Mouse (Mus musculus) myocyte (in vitro differentiated cells): ENCODE results near the gene Elf3. TPM values are rescaled to one million over a fixed set of nuclear protein-coding genes. Genes with fewer than 3 reads are reported as not detected.

ENCODE experiments used
- H3K27me3 ChIP-seq: one replicate; pipeline ENCODE4 v1.6.1; 2011; ENCODE audit not compliant: control insufficient read depth, insufficient read depth, insufficient read length
- H3K36me3 ChIP-seq: one replicate; pipeline ENCODE4 v1.6.1; 2011; ENCODE audit not compliant: control insufficient read depth, insufficient read depth
- H3K4me2 ChIP-seq: one replicate; pipeline ENCODE4 v1.6.1; 2011; ENCODE audit warnings: low read depth, control low read depth
- H3K4me3 ChIP-seq: one replicate; pipeline ENCODE4 v1.5.1; 2011; ENCODE audit warnings: mild to moderate bottlenecking, control low read depth, moderate library complexity
- H3K79me2 ChIP-seq: one replicate; pipeline ENCODE4 v1.6.1; 2011; ENCODE audit not compliant: control insufficient read depth, insufficient read depth
- H3ac ChIP-seq: one replicate; pipeline ENCODE4 v1.6.1; 2011; ENCODE audit not compliant: control insufficient read depth, insufficient read length
- MAX ChIP-seq: IDR thresholded peaks from one replicate; pipeline ENCODE4 v1.6.1; 2011; ENCODE audit warnings: low read depth, mild to moderate bottlenecking, control low read depth
- REST ChIP-seq: IDR thresholded peaks from one replicate; pipeline ENCODE4 v1.6.1; 2011; ENCODE audit warnings: mild to moderate bottlenecking, control low read depth, moderate library complexity; ENCODE audit not compliant: insufficient read depth, insufficient read length
- SRF ChIP-seq: IDR thresholded peaks from one replicate; pipeline ENCODE4 v1.6.1; 2011; ENCODE audit warnings: low read depth; ENCODE audit not compliant: control insufficient read depth, insufficient read length
- TCF3 ChIP-seq: IDR thresholded peaks from one replicate; pipeline ENCODE4 v1.6.1; 2011; ENCODE audit warnings: low read depth, control low read depth; ENCODE audit not compliant: insufficient read length
- polyA plus RNA-seq: library from polyadenylated mRNA; unstranded; fragments of >200 nt; fragmentation: generic; extraction: Trizol; gene quantifications from one replicate; pipeline ENCODE4 v1.2.1, GENCODE M21; 2012; ENCODE audit warnings: missing spikeins

Elf3 gene
- polyA plus RNA-seq, 1 experiment = 0.10 TPM

- no peak overlapping the region for H3ac ChIP-seq
- TF ChIP-seq REST = no peak
- no peak for TF ChIP-seq MAX
- no peaks in the 10 kb centered on the region for H3K27me3 ChIP-seq
- H3K4me3 ChIP-seq = no peak overlapping the region
- no peak overlapping the region for H3K4me2 ChIP-seq
- H3K36me3 ChIP-seq = no peaks in the 10 kb centered on the region
- no peaks in the 10 kb centered on the region for H3K79me2 ChIP-seq
Observed at GRCm38 (mm10) chr1:135205257-135205656, 53.1 kb downstream of the Elf3 start.

DNA sequence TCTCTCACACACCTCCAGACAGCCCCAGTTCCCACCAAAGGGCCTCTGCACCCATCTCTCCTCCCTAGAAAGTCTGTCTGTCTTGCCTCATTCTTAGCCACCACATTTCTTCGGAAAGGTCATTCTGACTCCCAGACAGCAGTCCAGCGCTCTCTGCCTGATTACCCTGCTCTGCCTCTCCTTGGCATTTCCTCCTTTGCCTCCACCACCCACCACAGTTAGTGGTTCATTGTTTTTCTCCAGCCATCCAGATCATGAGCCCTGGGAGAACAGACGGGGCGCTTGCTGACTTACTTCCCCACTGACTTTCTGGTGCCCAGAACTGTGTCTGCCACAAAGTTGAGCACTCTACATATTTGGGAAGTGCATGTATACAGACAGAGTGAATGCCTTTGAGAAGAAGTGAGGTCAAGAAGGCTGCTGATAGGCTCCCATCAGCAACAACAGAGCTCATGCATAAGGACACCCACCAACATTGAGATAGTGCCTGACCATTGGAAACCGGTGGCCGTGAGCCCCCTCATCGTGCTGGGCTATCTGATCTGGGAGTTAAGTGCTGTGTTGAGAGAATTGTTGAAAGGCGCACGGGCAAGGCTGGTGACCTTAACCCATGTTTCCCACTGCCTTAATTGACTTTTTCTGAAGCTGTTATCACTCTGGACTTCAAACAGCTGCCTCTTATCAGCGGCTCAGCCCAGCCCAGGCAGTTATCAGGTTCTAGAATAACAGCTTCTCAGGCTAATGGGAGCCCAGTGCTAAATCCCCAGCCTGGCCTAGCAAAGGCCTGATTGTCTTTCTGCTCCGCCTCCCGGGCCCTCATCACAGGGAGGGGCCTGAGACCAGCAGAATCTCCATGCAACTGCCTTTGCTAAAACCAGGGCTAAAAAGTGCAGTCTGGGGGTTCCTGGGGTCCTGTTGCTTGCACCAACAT, 53.9 kb downstream of the Elf3 start:
- Histone ChIP-seq H3K27me3 (no peaks in the 10 kb centered on the region), H3ac (no peak overlapping the region), H3K4me2 (no peak overlapping the region), H3K4me3 (no peak overlapping the region), H3K36me3 (no peaks in the 10 kb centered on the region), H3K79me2 (no peaks in the 10 kb centered on the region)
- TF ChIP-seq TCF3 = no peak
- no peak for TF ChIP-seq SRF
- TF ChIP-seq REST = no peak

Other genes with a start within 250 kb of the Elf3 start
- 2.1 TPM for gene Lgr6, start 153.3 kb downstream of the Elf3 start, polyA plus RNA-seq
- gene Ptpn7, start 125.9 kb downstream of the Elf3 start, polyA plus RNA-seq = 0.26 TPM
- 61.2 TPM for gene Arl8a, start 111.7 kb downstream of the Elf3 start, polyA plus RNA-seq
- gene Gpr37l1, start 90.9 kb downstream of the Elf3 start, polyA plus RNA-seq = 0.07 TPM
- gene Rnpep, start 25.5 kb upstream of the Elf3 start, polyA plus RNA-seq = 23.2 TPM
- 172 TPM for gene Timm17a, start 55.2 kb upstream of the Elf3 start, polyA plus RNA-seq
- 7.1 TPM for gene Lmod1, start 66.2 kb upstream of the Elf3 start, polyA plus RNA-seq
- gene Shisa4, start 116.7 kb upstream of the Elf3 start, polyA plus RNA-seq = 92.0 TPM
- 55.5 TPM for gene Ipo9, start 171.9 kb upstream of the Elf3 start, polyA plus RNA-seq